Mouse (Mus musculus): ENCODE results near the gene Tigit. TPM values are rescaled to one million over a fixed set of nuclear protein-coding genes. Genes with fewer than 3 reads are reported as not detected.
A peak's percentile ranks its signal among the peaks of the same experiment; 100 is the strongest.

Tigit gene
- not detected in 2 replicates for polyA plus RNA-seq (2014; fragmentation: Nextera tagmentation; extraction: Ambion mirVana)

DNA sequence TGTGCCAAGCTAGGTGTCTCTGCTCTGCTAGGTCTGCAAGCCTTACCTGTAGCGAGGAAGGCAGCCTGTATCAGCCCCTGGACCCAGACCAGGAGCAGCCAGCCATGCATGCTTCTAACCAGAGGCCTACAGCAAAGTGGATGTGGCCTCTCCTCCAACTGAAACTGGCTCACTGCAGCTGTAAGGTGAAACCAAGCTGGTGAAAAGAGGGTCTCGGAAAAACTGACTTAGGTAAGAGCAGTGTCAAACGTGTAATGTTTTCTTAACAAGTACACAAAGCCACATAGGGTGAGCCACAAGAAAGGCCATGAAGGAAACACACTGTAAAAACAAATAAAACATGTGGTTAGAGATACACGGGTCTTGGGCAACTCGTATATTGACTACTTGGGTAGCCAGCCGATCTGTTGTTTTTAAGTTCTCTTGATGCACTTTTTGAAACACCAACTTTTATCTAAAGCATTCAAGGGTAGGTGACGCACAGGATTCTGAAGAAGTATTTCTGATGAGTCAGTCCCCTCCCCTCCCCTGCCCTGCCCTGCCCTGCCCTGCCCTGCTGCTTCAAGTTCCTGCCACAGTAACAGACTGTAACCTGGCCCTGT, at the start of gene Tigit:
Gene Tigit, minus strand, starts transcription at position 169 of the 602 bp plus-strand sequence.
- Histone ChIP-seq H3K4me2 (ENCODE audit: low read length) (no peak within 1 kb of the TSS), H3K27me3 (ENCODE audit: control insufficient read depth, insufficient read depth, low read length) (no peaks in the 10 kb centered on the region), H3K9ac (ENCODE audit: low read length) (no peak within 1 kb of the TSS), H3K27ac (replicated peaks in 1 of 2; ENCODE audit: control insufficient read depth in 1 of 2, insufficient read depth in 1 of 2, low read depth in 2 of 2, low read length in 2 of 2) (no peak within 1 kb of the TSS), H3K36me3 (ENCODE audit: control insufficient read depth, insufficient read depth, low read length) (no peaks in the 10 kb centered on the region), H3K4me1 (ENCODE audit: control insufficient read depth in 2 of 2, insufficient read depth in 2 of 2, low read length in 2 of 2) (no peaks in the 10 kb centered on the region), H3K4me3 (ENCODE audit: control insufficient read depth in 1 of 2, insufficient read depth in 1 of 2, low read depth in 1 of 2, low read length in 2 of 2) (no peak within 1 kb of the TSS), H3K9me3 (ENCODE audit: control insufficient read depth, low read length) (no peaks in the 10 kb centered on the region)
- no peak for ATAC-seq (ENCODE audit: insufficient number of reproducible peaks, insufficient read depth, low FRiP score, low read depth)
- 61% methylated on average over 7 of the region's 7 CpGs for WGBS

DNA sequence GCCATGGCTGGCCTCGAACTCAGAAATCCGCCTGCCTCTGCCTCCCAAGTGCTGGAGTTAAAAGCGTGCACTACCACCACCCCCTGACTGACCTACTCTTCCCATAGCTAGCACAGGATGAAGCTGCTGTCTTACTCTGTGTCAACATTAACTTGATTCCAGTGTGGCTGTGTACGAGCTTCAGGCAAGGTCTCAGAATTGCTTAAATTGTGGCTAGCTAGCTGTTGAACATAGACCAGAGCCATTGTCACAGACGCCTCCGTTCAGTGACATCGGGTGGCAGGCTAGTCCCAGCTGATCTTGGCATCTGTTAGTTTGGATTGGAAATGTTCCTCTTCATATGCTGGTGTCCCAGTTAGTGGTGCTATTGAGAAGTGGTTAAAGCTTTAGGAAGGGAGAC, 47.4 kb upstream of the Tigit start:
- no peak overlapping the region for H3K4me3 ChIP-seq (ENCODE audit: control insufficient read depth in 1 of 2, insufficient read depth in 1 of 2, low read depth in 1 of 2, low read length in 2 of 2)
- ATAC-seq (ENCODE audit: insufficient number of reproducible peaks, insufficient read depth, low FRiP score, low read depth) = no peak
- no peaks in the 10 kb centered on the region for H3K9me3 ChIP-seq (ENCODE audit: control insufficient read depth, low read length)
- H3K36me3 ChIP-seq (ENCODE audit: control insufficient read depth, insufficient read depth, low read length) = no peaks in the 10 kb centered on the region
- peaks cover 12 to 20% of the 10 kb centered on the region in 2 experiments for H3K4me1 ChIP-seq (ENCODE audit: control insufficient read depth in 2 of 2, insufficient read depth in 2 of 2, low read length in 2 of 2)
- no peak overlapping the region for H3K27ac ChIP-seq (replicated peaks in 1 of 2; ENCODE audit: control insufficient read depth in 1 of 2, insufficient read depth in 1 of 2, low read depth in 2 of 2, low read length in 2 of 2)
- H3K4me2 ChIP-seq (ENCODE audit: low read length) = no peak overlapping the region
- WGBS = 81% methylated on average over 7 of the region's 7 CpGs
- H3K27me3 ChIP-seq (ENCODE audit: control insufficient read depth, insufficient read depth, low read length) = no peaks in the 10 kb centered on the region
- no peak overlapping the region for H3K9ac ChIP-seq (ENCODE audit: low read length)

DNA sequence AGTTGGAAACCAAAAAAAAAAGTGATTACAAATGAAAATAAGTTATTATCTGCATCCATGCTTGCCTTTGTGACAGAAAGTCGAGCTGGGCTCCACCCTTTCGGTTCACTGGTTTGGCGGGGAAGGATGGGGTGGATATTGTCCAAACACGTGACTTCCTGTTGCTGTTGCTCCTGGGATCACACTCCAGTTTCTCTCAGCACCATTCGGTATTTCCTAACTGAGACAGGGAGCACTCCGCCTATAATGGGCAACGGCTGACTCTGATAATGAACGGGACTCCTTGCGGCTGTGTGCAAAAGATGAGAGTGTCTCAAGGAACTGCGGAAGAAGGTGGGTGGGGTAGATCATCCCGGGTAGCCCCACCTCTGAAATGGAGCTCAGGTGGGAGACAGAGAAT, 46.7 kb upstream of the Tigit start:
- no peak for ATAC-seq (ENCODE audit: insufficient number of reproducible peaks, insufficient read depth, low FRiP score, low read depth)
- H3K27me3 ChIP-seq (ENCODE audit: control insufficient read depth, insufficient read depth, low read length) = no peaks in the 10 kb centered on the region
- H3K9me3 ChIP-seq (ENCODE audit: control insufficient read depth, low read length) = no peaks in the 10 kb centered on the region
- peak overlapping the region; percentile 63 for H3K4me2 ChIP-seq (ENCODE audit: low read length)
- no peaks in the 10 kb centered on the region for H3K36me3 ChIP-seq (ENCODE audit: control insufficient read depth, insufficient read depth, low read length)
- 65% methylated on average over 11 of the region's 11 CpGs for WGBS
- H3K4me1 ChIP-seq (ENCODE audit: control insufficient read depth in 2 of 2, insufficient read depth in 2 of 2, low read length in 2 of 2) = peaks cover 12 to 20% of the 10 kb centered on the region in 2 experiments
- H3K4me3 ChIP-seq (ENCODE audit: control insufficient read depth in 1 of 2, insufficient read depth in 1 of 2, low read depth in 1 of 2, low read length in 2 of 2) = no peak overlapping the region
- no peak overlapping the region for H3K27ac ChIP-seq (replicated peaks in 1 of 2; ENCODE audit: control insufficient read depth in 1 of 2, insufficient read depth in 1 of 2, low read depth in 2 of 2, low read length in 2 of 2)
- no peak overlapping the region for H3K9ac ChIP-seq (ENCODE audit: low read length)

DNA sequence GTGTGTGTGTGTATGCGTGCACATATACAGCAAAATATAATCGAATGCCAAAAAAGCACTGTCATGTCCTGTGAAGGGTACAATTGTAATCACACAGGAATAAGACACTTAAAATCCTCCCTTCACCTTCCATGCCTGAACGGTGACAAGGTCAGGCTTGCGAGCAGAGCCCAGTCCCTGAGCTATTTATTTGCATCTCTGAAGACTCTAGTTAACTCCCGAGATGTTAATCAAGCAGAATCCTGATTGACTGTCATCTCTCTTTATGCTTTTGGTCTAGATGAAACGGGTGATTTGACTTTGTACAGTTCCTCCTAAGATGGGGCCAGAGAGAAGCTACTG, 46.2 kb upstream of the Tigit start:
- H3K36me3 ChIP-seq (ENCODE audit: control insufficient read depth, insufficient read depth, low read length) = no peaks in the 10 kb centered on the region
- H3K4me3 ChIP-seq (ENCODE audit: control insufficient read depth in 1 of 2, insufficient read depth in 1 of 2, low read depth in 1 of 2, low read length in 2 of 2) = no peak overlapping the region
- H3K9ac ChIP-seq (ENCODE audit: low read length) = no peak overlapping the region
- H3K4me1 ChIP-seq (ENCODE audit: control insufficient read depth in 2 of 2, insufficient read depth in 2 of 2, low read length in 2 of 2) = peaks cover 12 to 20% of the 10 kb centered on the region in 2 experiments
- no peak for ATAC-seq (ENCODE audit: insufficient number of reproducible peaks, insufficient read depth, low FRiP score, low read depth)
- no peak overlapping the region for H3K27ac ChIP-seq (replicated peaks in 1 of 2; ENCODE audit: control insufficient read depth in 1 of 2, insufficient read depth in 1 of 2, low read depth in 2 of 2, low read length in 2 of 2)
- no peaks in the 10 kb centered on the region for H3K9me3 ChIP-seq (ENCODE audit: control insufficient read depth, low read length)
- 54% methylated on average over 6 of the region's 6 CpGs for whole genome bisulfite sequencing
- peak overlapping the region; percentile 63 for H3K4me2 ChIP-seq (ENCODE audit: low read length)
- H3K27me3 ChIP-seq (ENCODE audit: control insufficient read depth, insufficient read depth, low read length) = no peaks in the 10 kb centered on the region

DNA sequence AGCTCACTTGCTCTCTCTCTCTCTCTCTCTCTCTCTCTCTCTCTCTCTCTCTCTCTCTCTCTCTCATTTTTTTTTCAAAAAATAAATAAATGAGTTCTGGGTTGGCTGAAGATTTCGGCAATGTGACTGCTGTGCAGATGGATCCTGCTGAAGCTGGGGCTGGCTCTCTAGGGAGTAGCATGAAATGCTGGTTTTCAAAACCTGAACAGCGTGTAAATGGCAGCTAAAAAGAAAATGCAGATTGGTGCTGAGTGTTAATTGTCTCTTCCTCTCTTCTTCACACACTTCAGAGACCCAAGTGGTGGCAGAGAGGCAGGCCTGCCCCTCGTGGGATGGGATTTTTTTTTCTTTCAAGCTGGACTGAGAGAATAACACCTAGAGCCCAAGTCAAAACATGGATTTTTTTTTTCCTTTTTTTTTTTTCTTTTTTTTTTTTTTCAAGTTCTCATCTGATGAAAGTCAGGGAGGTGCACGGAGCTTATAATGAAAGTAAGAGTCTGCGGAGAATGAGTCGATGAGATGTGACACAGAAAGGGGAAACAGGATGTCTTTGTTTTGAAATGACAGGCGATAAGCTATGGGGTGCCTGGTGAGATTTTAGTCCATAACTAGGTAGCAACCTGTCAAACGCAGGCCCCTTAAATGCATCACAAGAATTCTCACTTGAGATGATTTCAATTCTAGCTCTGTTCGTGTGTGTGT, 45.6 kb upstream of the Tigit start:
- 49% methylated on average over 9 of the region's 9 CpGs for WGBS

DNA sequence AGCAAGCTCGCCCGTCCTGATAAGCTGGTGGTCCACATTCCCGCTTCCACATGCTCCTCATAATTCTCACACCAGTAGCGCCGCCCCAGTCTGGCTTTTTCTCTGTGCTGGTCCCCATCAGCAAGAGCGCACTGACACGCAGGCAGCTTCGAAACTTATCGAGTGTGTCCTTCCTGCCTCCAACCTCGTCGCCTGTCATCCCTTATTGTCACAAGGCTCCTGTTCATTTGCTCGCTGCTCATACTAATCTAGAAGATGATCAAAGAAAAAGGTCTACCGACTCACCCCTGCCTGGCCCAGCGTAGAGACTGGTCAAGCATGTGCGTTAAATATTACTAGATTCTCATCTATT, 45.1 kb upstream of the Tigit start:
- no peak for ATAC-seq (ENCODE audit: insufficient number of reproducible peaks, insufficient read depth, low FRiP score, low read depth)
- 22% methylated on average over 15 of the region's 15 CpGs for WGBS
- Histone ChIP-seq H3K9me3 (ENCODE audit: control insufficient read depth, low read length) (no peaks in the 10 kb centered on the region), H3K4me1 (ENCODE audit: control insufficient read depth in 2 of 2, insufficient read depth in 2 of 2, low read length in 2 of 2) (peaks cover 12 to 23% of the 10 kb centered on the region in 2 experiments), H3K36me3 (ENCODE audit: control insufficient read depth, insufficient read depth, low read length) (no peaks in the 10 kb centered on the region), H3K27ac (replicated peaks in 1 of 2; ENCODE audit: control insufficient read depth in 1 of 2, insufficient read depth in 1 of 2, low read depth in 2 of 2, low read length in 2 of 2) (no peak overlapping the region), H3K4me2 (ENCODE audit: low read length) (peak overlapping the region; percentile 63), H3K27me3 (ENCODE audit: control insufficient read depth, insufficient read depth, low read length) (no peaks in the 10 kb centered on the region), H3K9ac (ENCODE audit: low read length) (no peak overlapping the region; the same call in 1 of the 2 replicates), H3K4me3 (ENCODE audit: control insufficient read depth in 1 of 2, insufficient read depth in 1 of 2, low read depth in 1 of 2, low read length in 2 of 2) (peak overlapping the region; percentile 9 to 22; a peak in 3 of 4 replicates)

More for the DNA sequence above, 45.6 kb upstream of the Tigit start:
- no peaks in the 10 kb centered on the region for H3K9me3 ChIP-seq (ENCODE audit: control insufficient read depth, low read length)
- peak overlapping the region; percentile 63 for H3K4me2 ChIP-seq (ENCODE audit: low read length)
- H3K36me3 ChIP-seq (ENCODE audit: control insufficient read depth, insufficient read depth, low read length) = no peaks in the 10 kb centered on the region
- H3K9ac ChIP-seq (ENCODE audit: low read length) = no peak overlapping the region; the same call in 1 of the 2 replicates
- H3K4me3 ChIP-seq (ENCODE audit: control insufficient read depth in 1 of 2, insufficient read depth in 1 of 2, low read depth in 1 of 2, low read length in 2 of 2) = peak overlapping the region in 1 of 2 experiments; percentile 22; a peak in 1 of 4 replicates
- no peaks in the 10 kb centered on the region for H3K27me3 ChIP-seq (ENCODE audit: control insufficient read depth, insufficient read depth, low read length)
- peaks cover 12 to 20% of the 10 kb centered on the region in 2 experiments for H3K4me1 ChIP-seq (ENCODE audit: control insufficient read depth in 2 of 2, insufficient read depth in 2 of 2, low read length in 2 of 2)
- no peak overlapping the region for H3K27ac ChIP-seq (replicated peaks in 1 of 2; ENCODE audit: control insufficient read depth in 1 of 2, insufficient read depth in 1 of 2, low read depth in 2 of 2, low read length in 2 of 2)
- no peak for ATAC-seq (ENCODE audit: insufficient number of reproducible peaks, insufficient read depth, low FRiP score, low read depth)

DNA sequence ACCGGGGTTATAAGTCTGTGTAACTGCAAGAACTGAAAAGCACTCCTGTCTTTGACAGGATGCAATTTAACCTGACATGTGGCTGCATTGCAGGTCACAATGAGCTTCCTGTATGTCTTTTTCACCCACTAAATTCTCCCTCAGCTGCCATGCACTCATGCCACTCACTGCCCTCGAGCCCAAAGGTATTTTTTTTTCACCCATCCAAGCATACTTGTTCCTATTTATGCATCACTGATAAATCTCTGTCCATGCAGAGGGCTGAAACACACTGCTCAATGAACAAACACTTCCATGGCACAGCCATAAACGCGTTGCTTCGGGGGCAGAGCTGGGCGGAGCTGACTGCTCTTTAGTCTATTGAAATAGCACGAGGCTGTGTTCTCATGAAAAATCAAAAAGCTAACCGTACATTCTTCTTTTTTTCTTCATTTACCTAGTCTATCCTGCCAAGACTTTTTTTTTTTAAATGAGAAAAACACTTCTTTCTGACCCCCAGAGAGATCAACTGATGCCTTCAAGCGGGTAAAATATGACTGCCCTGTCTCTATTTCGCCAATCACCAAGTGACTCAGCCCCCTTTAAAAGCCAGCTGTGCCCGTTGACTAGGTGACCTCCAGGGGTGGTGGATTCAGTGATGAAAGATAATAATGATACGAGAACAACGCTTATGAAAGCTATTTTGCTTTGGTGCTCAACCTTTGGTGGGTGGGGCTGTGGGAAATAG, 44.6 kb upstream of the Tigit start:
- H3K9ac ChIP-seq (ENCODE audit: low read length) = no peak overlapping the region; the same call in 1 of the 2 replicates
- peaks cover 12 to 24% of the 10 kb centered on the region in 2 experiments for H3K4me1 ChIP-seq (ENCODE audit: control insufficient read depth in 2 of 2, insufficient read depth in 2 of 2, low read length in 2 of 2)
- peak overlapping the region; percentile 9 to 22; a peak in 3 of 4 replicates for H3K4me3 ChIP-seq (ENCODE audit: control insufficient read depth in 1 of 2, insufficient read depth in 1 of 2, low read depth in 1 of 2, low read length in 2 of 2)
- H3K27me3 ChIP-seq (ENCODE audit: control insufficient read depth, insufficient read depth, low read length) = no peaks in the 10 kb centered on the region
- ATAC-seq (ENCODE audit: insufficient number of reproducible peaks, insufficient read depth, low FRiP score, low read depth) = no peak
- H3K36me3 ChIP-seq (ENCODE audit: control insufficient read depth, insufficient read depth, low read length) = no peaks in the 10 kb centered on the region
- no peak overlapping the region for H3K27ac ChIP-seq (replicated peaks in 1 of 2; ENCODE audit: control insufficient read depth in 1 of 2, insufficient read depth in 1 of 2, low read depth in 2 of 2, low read length in 2 of 2)
- WGBS = 48% methylated on average over 13 of the region's 13 CpGs
- no peaks in the 10 kb centered on the region for H3K9me3 ChIP-seq (ENCODE audit: control insufficient read depth, low read length)
- H3K4me2 ChIP-seq (ENCODE audit: low read length) = peak overlapping the region; percentile 63

Data from heart, embryonic 14.5 days (tissue).